Mouse (Mus musculus): Measurements from ENCODE around the gene Endou.
A peak's percentile ranks its signal among the peaks of the same experiment; 100 is the strongest.

Gene Endou

GRCm38 (mm10) chr15:97731111-97731510, at the start of gene Endou:
TSS of gene Endou (minus strand) at chr15:97731339.
- no peak for DNase-seq (ENCODE audit: low spot score)

- no peak for DNase-seq (ENCODE audit: low spot score)
These were observed 49.5 kb upstream of the Endou start for GRCm38 (mm10) chr15:97780611-97781031.

- no peak for DNase-seq (ENCODE audit: low spot score)
These were observed 48.4 kb upstream of the Endou start for GRCm38 (mm10) chr15:97779576-97779975.

GRCm38 (mm10) chr15:97778311-97779098, 47.4 kb upstream of the Endou start, which contains the start of gene Slc48a1:
TSS of gene Slc48a1 (plus strand) at chr15:97778520.
- DNase-seq (ENCODE audit: low spot score): no peak

- DNase-seq (ENCODE audit: low spot score): no peak
These were observed 45.8 kb upstream of the Endou start for GRCm38 (mm10) chr15:97776919-97777318.

- DNase-seq (ENCODE audit: low spot score): peak; percentile 84
These were observed 45.4 kb upstream of the Endou start for GRCm38 (mm10) chr15:97776514-97776913.

GRCm38 (mm10) chr15:97773961-97774370, 42.8 kb upstream of the Endou start:
- DNase-seq (ENCODE audit: low spot score): no peak

- peak; percentile 80 for DNase-seq (ENCODE audit: low spot score)
These were observed 42.0 kb upstream of the Endou start for GRCm38 (mm10) chr15:97773108-97773507.

GRCm38 (mm10) chr15:97770280-97770679, 39.1 kb upstream of the Endou start:
- no peak for DNase-seq (ENCODE audit: low spot score)

- DNase-seq (ENCODE audit: low spot score): no peak
These were observed 37.1 kb upstream of the Endou start for GRCm38 (mm10) chr15:97768192-97768591.

- DNase-seq (ENCODE audit: low spot score): peak; percentile 86
These were observed 36.4 kb upstream of the Endou start, which contains the start of gene Rapgef3 for GRCm38 (mm10) chr15:97767280-97768186. TSS of gene Rapgef3 (minus strand) at chr15:97767972.

- no peak for DNase-seq (ENCODE audit: low spot score)
These were observed 35.6 kb upstream of the Endou start for GRCm38 (mm10) chr15:97766594-97767279.

- no peak for DNase-seq (ENCODE audit: low spot score)
These were observed 35.1 kb upstream of the Endou start for GRCm38 (mm10) chr15:97766194-97766593.

GRCm38 (mm10) chr15:97765090-97765794, 34.1 kb upstream of the Endou start:
- DNase-seq (ENCODE audit: low spot score): no peak

GRCm38 (mm10) chr15:97764532-97764931, 33.4 kb upstream of the Endou start:
- no peak for DNase-seq (ENCODE audit: low spot score)

GRCm38 (mm10) chr15:97763256-97764049, 32.3 kb upstream of the Endou start:
- no peak for DNase-seq (ENCODE audit: low spot score)

- no peak for DNase-seq (ENCODE audit: low spot score)
These were observed 31.6 kb upstream of the Endou start for GRCm38 (mm10) chr15:97762733-97763132.

- DNase-seq (ENCODE audit: low spot score): no peak
These were observed 30.3 kb upstream of the Endou start for GRCm38 (mm10) chr15:97761438-97761837.

GRCm38 (mm10) chr15:97760952-97761351, 29.8 kb upstream of the Endou start:
- DNase-seq (ENCODE audit: low spot score): no peak

GRCm38 (mm10) chr15:97760006-97760405, 28.9 kb upstream of the Endou start:
- no peak for DNase-seq (ENCODE audit: low spot score)

- DNase-seq (ENCODE audit: low spot score): no peak
These were observed 24.2 kb upstream of the Endou start for GRCm38 (mm10) chr15:97755361-97755760.

Measured in urinary bladder, postnatal 14 days (tissue).